Mouse (Mus musculus) CD4-positive helper T cell, adult 2 months (primary cell): Measurements from ENCODE around the gene Fbxl14.

ENCODE experiments used
- DNase-seq: peaks from one replicate; pipeline ENCODE4 v3.0.0-alpha.2; 2012; ENCODE audit warnings: low read depth, missing footprints, low spot score

Gene Fbxl14

DNA sequence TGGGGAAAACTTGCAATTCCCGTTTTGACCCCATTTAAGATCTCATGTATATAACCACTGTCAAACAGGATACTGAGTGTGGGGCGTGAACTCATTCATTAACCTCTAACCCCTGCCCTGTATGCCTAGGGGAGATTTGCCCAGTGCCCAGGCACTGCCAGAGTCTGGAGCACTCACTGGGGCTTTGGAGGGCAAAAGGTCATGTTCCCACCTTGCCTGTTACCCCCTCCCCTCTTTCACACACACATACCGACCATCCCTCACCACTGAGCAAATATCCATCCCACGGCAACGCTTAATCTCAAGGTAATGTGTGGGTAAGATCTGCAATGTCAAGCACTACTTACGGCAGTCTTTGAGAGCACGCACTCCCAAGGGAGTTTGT is 13.2 kb downstream of the Fbxl14 start:
- DNase-seq, result no peak

- DNase-seq, result peak; percentile 80
Observed at GRCm38 (mm10) chr6:119499271-119499670, 19.8 kb downstream of the Fbxl14 start.

GRCm38 (mm10) chr6:119500086-119500485 is 20.6 kb downstream of the Fbxl14 start:
- DNase-seq, result peak; percentile 76

DNA sequence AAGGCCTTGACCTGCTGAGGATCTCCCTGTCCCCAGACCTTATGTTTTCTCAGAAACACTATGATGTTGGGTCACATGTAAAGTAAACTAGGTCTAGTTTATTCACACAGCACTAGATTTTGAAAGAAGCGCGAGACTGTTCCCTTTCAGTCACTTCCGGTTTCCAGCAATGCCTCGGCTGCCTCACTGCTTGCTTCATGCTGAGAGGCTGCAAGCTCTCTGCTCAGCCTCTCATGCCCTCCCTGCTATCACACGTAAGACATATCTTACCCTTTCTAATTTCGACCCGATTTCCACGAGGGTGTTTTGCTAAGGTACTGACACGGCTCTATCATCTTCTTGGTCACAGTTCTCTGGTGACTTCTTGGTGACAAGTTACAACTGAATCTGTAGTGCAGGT is 22.6 kb downstream of the Fbxl14 start:
- DNase-seq, result peak; percentile 63

GRCm38 (mm10) chr6:119504756-119505155 is 25.3 kb downstream of the Fbxl14 start:
- no peak for DNase-seq

GRCm38 (mm10) chr6:119505525-119506225 is 26.2 kb downstream of the Fbxl14 start:
- peak; percentile 29 for DNase-seq

DNA sequence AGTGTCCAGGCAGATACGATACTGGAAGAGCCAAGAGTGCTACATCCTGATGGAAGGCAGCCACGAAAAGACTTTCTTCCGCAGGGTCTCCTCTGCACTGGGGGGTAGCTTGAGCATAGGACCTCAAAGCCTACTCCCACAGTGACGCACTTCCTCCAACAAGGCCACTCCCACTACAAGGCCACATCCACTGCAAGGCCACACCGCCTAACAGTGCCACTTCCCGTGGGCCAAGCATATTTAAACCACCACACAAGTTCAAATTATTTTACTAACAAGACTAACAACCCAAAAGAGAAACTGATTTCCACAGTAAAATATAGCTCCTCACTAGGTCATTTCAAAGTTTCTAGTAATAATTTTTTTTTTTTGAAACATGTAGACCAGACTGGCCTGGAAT is 28.8 kb downstream of the Fbxl14 start:
- DNase-seq, result peak; percentile 29

GRCm38 (mm10) chr6:119508634-119509375 is 29.3 kb downstream of the Fbxl14 start:
- DNase-seq, result peak; percentile 75

DNA sequence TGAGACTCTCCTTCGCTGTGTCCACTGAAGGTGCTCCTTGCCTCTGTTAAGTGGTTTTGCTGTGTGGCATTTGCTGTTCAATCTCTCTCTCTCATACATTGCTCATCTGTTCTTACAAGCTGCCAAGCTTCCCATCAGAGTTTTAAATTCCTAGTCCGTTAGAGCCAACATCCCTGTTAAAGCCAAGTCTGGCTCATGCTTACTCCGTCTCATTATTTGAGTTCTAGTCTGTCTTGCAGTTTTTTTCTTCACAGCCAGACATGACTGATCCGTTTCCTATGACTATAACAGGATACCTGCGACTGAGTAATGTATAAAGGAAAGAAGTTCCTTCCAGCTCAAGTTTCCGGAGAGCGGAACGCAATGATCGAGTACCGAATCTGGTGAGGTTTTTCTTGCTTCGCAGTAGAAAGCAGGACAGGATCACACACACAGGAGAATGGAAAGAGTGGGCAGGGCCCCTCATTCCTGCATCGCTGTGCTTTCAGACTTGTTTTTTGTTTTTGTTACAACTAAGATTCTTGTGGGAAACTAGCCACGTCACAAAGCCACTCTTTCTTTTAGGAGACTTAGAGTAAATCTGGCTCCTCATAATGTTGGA is 30.1 kb downstream of the Fbxl14 start:
- DNase-seq, result peak; percentile 42

DNA sequence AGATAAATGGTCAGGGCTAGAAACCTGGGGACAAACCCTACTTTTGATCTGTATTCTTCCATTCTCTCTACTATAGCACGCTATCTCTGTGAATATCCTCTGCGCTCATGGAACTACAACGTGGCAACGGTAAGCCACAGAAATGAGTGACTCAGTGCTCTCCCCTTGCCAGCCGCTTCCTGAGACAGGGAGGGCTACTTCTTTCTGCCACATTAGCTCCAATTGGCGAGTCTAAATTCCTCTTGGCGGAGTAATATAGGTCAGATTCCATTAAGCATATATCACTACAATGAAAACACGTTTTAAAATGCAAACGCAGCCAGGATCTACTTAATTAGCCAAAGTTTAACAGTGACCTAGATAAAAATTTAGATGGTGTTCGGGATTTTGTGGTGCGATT is 33.2 kb downstream of the Fbxl14 start:
- DNase-seq, result no peak

GRCm38 (mm10) chr6:119513452-119513851 is 34.0 kb downstream of the Fbxl14 start:
- DNase-seq, result no peak

GRCm38 (mm10) chr6:119514085-119514484 is 34.6 kb downstream of the Fbxl14 start:
- DNase-seq, result no peak

GRCm38 (mm10) chr6:119520731-119521130 is 41.3 kb downstream of the Fbxl14 start:
- DNase-seq, result no peak

GRCm38 (mm10) chr6:119521482-119521900 is 42.0 kb downstream of the Fbxl14 start:
- peak; percentile 27 for DNase-seq

DNA sequence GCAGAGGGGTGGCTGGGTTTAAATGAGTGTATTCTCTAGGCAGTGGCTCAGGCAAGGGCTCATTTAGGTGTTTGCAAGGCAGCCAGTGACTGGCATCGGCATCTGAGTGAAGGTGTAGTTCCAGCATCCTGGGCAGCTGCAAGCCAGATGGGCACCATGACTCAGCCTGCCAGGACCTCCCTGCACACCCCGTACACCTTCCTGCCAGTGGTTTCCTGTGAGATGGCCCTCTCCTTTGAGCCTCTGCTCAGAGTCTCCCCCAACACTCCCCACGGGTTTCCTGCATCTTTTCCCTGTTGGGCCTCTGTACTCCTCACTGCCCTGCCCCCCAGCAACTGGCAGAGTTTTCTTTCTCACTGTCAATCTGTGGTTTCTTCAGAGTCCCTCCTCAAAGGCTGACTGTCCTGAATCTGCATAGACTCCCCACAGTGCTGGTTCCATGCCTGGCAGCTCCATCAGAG is 42.5 kb downstream of the Fbxl14 start:
- DNase-seq, result peak; percentile 25

- DNase-seq, result no peak
Observed at GRCm38 (mm10) chr6:119526498-119526897, 47.0 kb downstream of the Fbxl14 start.

GRCm38 (mm10) chr6:119529659-119530058 is 50.2 kb downstream of the Fbxl14 start:
- DNase-seq, result no peak
